Mouse (Mus musculus) liver, embryonic 13.5 days (tissue): ENCODE data around the gene Cd248. TPM values are rescaled to one million over a fixed set of nuclear protein-coding genes. Genes with fewer than 3 reads are reported as not detected.
A peak's percentile ranks its signal among the peaks of the same experiment; 100 is the strongest.
"Not testable (repeated sequence)": the region's sequence is repeated elsewhere in the genome, so short reads cannot be mapped to it uniquely, and the experiment has no call there.

ENCODE experiments used
- ATAC-seq: fragments of 200-750 bp; cut with Nextera tagmentation; 2 replicates; pipeline ENCODE4 v1.8.0; 2017; ENCODE audit warnings: low read depth, mild to moderate bottlenecking, moderate number of reproducible peaks, moderate library complexity
- DNase-seq: peaks from one replicate; pipeline ENCODE4 v3.0.0; 2022
- H3K27ac ChIP-seq: fragments of 300-500 bp; sonication (generic); 2 replicates; pipeline ENCODE4 v1.5.1; 2015; ENCODE audit warnings: moderate library complexity, mild to moderate bottlenecking, inconsistent platforms
- H3K27me3 ChIP-seq: fragments of 300-500 bp; sonication (generic); 2 replicates; pipeline ENCODE4 v1.6.1; 2015; ENCODE audit warnings: mild to moderate bottlenecking, inconsistent platforms
- H3K36me3 ChIP-seq: fragments of 300-500 bp; sonication (generic); 2 replicates; pipeline ENCODE4 v1.6.1; 2015; ENCODE audit warnings: mild to moderate bottlenecking, inconsistent platforms
- H3K4me1 ChIP-seq: fragments of 300-500 bp; sonication (generic); replicated peaks from 2 replicates; pipeline ENCODE4 v1.6.1; 2015; ENCODE audit warnings: inconsistent platforms
- H3K4me2 ChIP-seq: fragments of 300-500 bp; sonication (generic); 2 replicates; pipeline ENCODE4 v1.6.1; 2015; ENCODE audit warnings: inconsistent platforms, mild to moderate bottlenecking, moderate library complexity
- H3K4me3 ChIP-seq: fragments of 300-500 bp; sonication (generic); replicated peaks from 2 replicates; pipeline ENCODE4 v1.5.1; 2015; ENCODE audit warnings: mild to moderate bottlenecking, inconsistent platforms
- H3K9ac ChIP-seq: fragments of 300-500 bp; sonication (generic); 2 replicates; pipeline ENCODE4 v1.6.1; 2015; ENCODE audit warnings: mild to moderate bottlenecking, inconsistent platforms
- H3K9me3 ChIP-seq: fragments of 300-500 bp; sonication (generic); replicated peaks from 2 replicates; pipeline ENCODE4 v1.6.1; 2016; ENCODE audit warnings: inconsistent platforms
- WGBS: fragments of 180-500 bp; shearing (Covaris S2); methylation state at CpG from one replicate; pipeline ENCODE4 v1.1.7; 2015; ENCODE audit not compliant: insufficient replicate concordance; 5-methylcytosine and 5-hydroxymethylcytosine counted together
- polyA plus RNA-seq: library from polyadenylated mRNA; unstranded; fragments of >200 nt; fragmentation: Nextera tagmentation; extraction: Ambion mirVana; gene quantifications from 2 replicates; pipeline ENCODE4 v1.2.1, GENCODE M21; 2015

The Cd248 gene
- polyA plus RNA-seq, 1 experiment from 2014 or later = 3.1 TPM

GRCm38 (mm10) chr19:5083961-5084833 is 16.3 kb downstream of the Cd248 start:
- Histone ChIP-seq H3K27ac (no peak overlapping the region), H3K9ac (no peak overlapping the region), H3K27me3 (peaks cover 81% of the 10 kb centered on the region), H3K9me3 (no peaks in the 10 kb centered on the region), H3K4me1 (peaks cover 29% of the 10 kb centered on the region), H3K4me3 (peak overlapping the region; percentile 62; the same call in 1 of the 2 replicates), H3K36me3 (no peaks in the 10 kb centered on the region), H3K4me2 (peak overlapping the region; percentile 84; the same call in 1 of the 2 replicates)
- DNase-seq (no peak), ATAC-seq (no peak)
- WGBS = 62% methylated on average over 3 of the region's 3 CpGs

GRCm38 (mm10) chr19:5084834-5085144 is 16.9 kb downstream of the Cd248 start:
- Histone ChIP-seq H3K4me3 (peak overlapping the region; percentile 62), H3K9me3 (no peaks in the 10 kb centered on the region), H3K4me2 (peak overlapping the region; percentile 84), H3K9ac (no peak overlapping the region), H3K27me3 (peaks cover 77% of the 10 kb centered on the region), H3K36me3 (0 out of 2 replicates have a peak, but pooled peaks cover 2% of the 10 kb centered on the region), H3K4me1 (peaks cover 34% of the 10 kb centered on the region), H3K27ac (no peak overlapping the region)
- DNase-seq (no peak), ATAC-seq (no peak)
- 7% methylated on average over 15 of the region's 15 CpGs for WGBS

- H3K27me3 ChIP-seq = peaks cover 72% of the 10 kb centered on the region
- no peak for DNase-seq
- no peak within 1 kb of the TSS for H3K27ac ChIP-seq
- peak within 1 kb of the TSS; percentile 62 for H3K4me3 ChIP-seq
- H3K36me3 ChIP-seq = peaks cover 6% of the 10 kb centered on the region
- 2% methylated on average over 67 of the region's 69 CpGs for WGBS
- H3K4me2 ChIP-seq = peak within 1 kb of the TSS; percentile 84
- peak within 1 kb of the TSS; percentile 22; the same call in 1 of the 2 replicates for H3K9ac ChIP-seq
- H3K9me3 ChIP-seq = no peaks in the 10 kb centered on the region
- peaks cover 34% of the 10 kb centered on the region for H3K4me1 ChIP-seq
- ATAC-seq = no peak
Measured at GRCm38 (mm10) chr19:5085145-5085863, 17.4 kb downstream of the Cd248 start, which contains the start of gene Tmem151a. Gene Tmem151a (minus strand): TSS chr19:5085531.

GRCm38 (mm10) chr19:5086533-5086932 is 18.7 kb downstream of the Cd248 start:
- not testable (repeated sequence) for ATAC-seq, H3K4me3 ChIP-seq, DNase-seq, H3K4me2 ChIP-seq, H3K9ac ChIP-seq, H3K9me3 ChIP-seq, H3K27ac ChIP-seq
- Histone ChIP-seq H3K4me1 (peaks cover 34% of the 10 kb centered on the region), H3K27me3 (peaks cover 60% of the 10 kb centered on the region), H3K36me3 (peaks cover 17% of the 10 kb centered on the region)
- 40% methylated on average over 4 of the region's 4 CpGs for WGBS

GRCm38 (mm10) chr19:5087884-5088728 is 20.2 kb downstream of the Cd248 start, which contains the start of gene Yif1a:
Gene Yif1a (plus strand): TSS chr19:5088538.
- Histone ChIP-seq H3K27ac (peak within 1 kb of the TSS; percentile 84), H3K4me2 (peak within 1 kb of the TSS; percentile 82), H3K4me1 (peaks cover 34% of the 10 kb centered on the region), H3K4me3 (peak within 1 kb of the TSS; percentile 77), H3K36me3 (peaks cover 30% of the 10 kb centered on the region), H3K27me3 (peaks cover 44% of the 10 kb centered on the region), H3K9me3 (no peaks in the 10 kb centered on the region), H3K9ac (peak within 1 kb of the TSS; percentile 77)
- WGBS = under 1% methylated on average over 58 of the region's 58 CpGs
- ATAC-seq (peak; percentile 92), DNase-seq (peak; percentile 90)

GRCm38 (mm10) chr19:5089324-5089723 is 21.4 kb downstream of the Cd248 start:
- Histone ChIP-seq H3K4me1 (peaks cover 43% of the 10 kb centered on the region), H3K4me3 (peak overlapping the region; percentile 77), H3K36me3 (peaks cover 30% of the 10 kb centered on the region), H3K4me2 (peak overlapping the region; percentile 82), H3K27me3 (peaks cover 32% of the 10 kb centered on the region), H3K9ac (peak overlapping the region; percentile 77), H3K9me3 (no peaks in the 10 kb centered on the region), H3K27ac (no peak overlapping the region)
- 78% methylated on average over 4 of the region's 4 CpGs for WGBS
- ATAC-seq (no peak), DNase-seq (no peak)

- Histone ChIP-seq H3K9ac (no peak overlapping the region), H3K27ac (no peak overlapping the region), H3K4me1 (peaks cover 51% of the 10 kb centered on the region), H3K4me3 (no peak overlapping the region), H3K4me2 (no peak overlapping the region), H3K36me3 (peaks cover 30% of the 10 kb centered on the region), H3K9me3 (no peaks in the 10 kb centered on the region), H3K27me3 (peaks cover 28% of the 10 kb centered on the region)
- WGBS = 78% methylated on average over 10 of the region's 10 CpGs
- ATAC-seq = no peak
- DNase-seq = no peak
Measured at GRCm38 (mm10) chr19:5092083-5092482, 24.2 kb downstream of the Cd248 start.

GRCm38 (mm10) chr19:5093481-5094242 is 25.8 kb downstream of the Cd248 start:
- H3K4me3 ChIP-seq = no peak overlapping the region
- ATAC-seq (no peak), DNase-seq (no peak)
- peaks cover 33% of the 10 kb centered on the region for H3K27me3 ChIP-seq
- no peak overlapping the region for H3K27ac ChIP-seq
- H3K9ac ChIP-seq = no peak overlapping the region; the same call in 1 of the 2 replicates
- WGBS = 63% methylated on average over 12 of the region's 12 CpGs
- H3K4me2 ChIP-seq = no peak overlapping the region
- H3K9me3 ChIP-seq = no peaks in the 10 kb centered on the region
- H3K36me3 ChIP-seq = peaks cover 30% of the 10 kb centered on the region
- H3K4me1 ChIP-seq = peaks cover 58% of the 10 kb centered on the region

GRCm38 (mm10) chr19:5094243-5094632 is 26.4 kb downstream of the Cd248 start:
- WGBS = 0% methylated on average over 21 of the region's 21 CpGs
- no peak overlapping the region; the same call in 1 of the 2 replicates for H3K9ac ChIP-seq
- H3K4me1 ChIP-seq = peaks cover 59% of the 10 kb centered on the region
- H3K36me3 ChIP-seq = peaks cover 32% of the 10 kb centered on the region
- H3K27me3 ChIP-seq = peaks cover 33% of the 10 kb centered on the region
- H3K4me2 ChIP-seq = no peak overlapping the region
- ATAC-seq = peak; percentile 52
- peak; percentile 81 for DNase-seq
- no peak overlapping the region for H3K27ac ChIP-seq
- H3K9me3 ChIP-seq = no peaks in the 10 kb centered on the region
- H3K4me3 ChIP-seq = no peak overlapping the region

- Histone ChIP-seq H3K27me3 (peaks cover 33% of the 10 kb centered on the region), H3K9ac (no peak overlapping the region), H3K27ac (no peak overlapping the region), H3K36me3 (peaks cover 35% of the 10 kb centered on the region), H3K4me2 (no peak overlapping the region), H3K4me1 (peaks cover 56% of the 10 kb centered on the region), H3K9me3 (no peaks in the 10 kb centered on the region), H3K4me3 (no peak overlapping the region)
- DNase-seq = no peak
- ATAC-seq = no peak
- WGBS = 47% methylated on average over 11 of the region's 11 CpGs
Measured at GRCm38 (mm10) chr19:5094746-5095417, 27.0 kb downstream of the Cd248 start.
